Mouse (Mus musculus): ENCODE data around the gene Adra1b. TPM values are rescaled to one million over a fixed set of nuclear protein-coding genes. Genes with fewer than 3 reads are reported as not detected.

Gene Adra1b
- polyA plus RNA-seq, 1 experiment from 2014 or later, result 4.0 TPM

DNA sequence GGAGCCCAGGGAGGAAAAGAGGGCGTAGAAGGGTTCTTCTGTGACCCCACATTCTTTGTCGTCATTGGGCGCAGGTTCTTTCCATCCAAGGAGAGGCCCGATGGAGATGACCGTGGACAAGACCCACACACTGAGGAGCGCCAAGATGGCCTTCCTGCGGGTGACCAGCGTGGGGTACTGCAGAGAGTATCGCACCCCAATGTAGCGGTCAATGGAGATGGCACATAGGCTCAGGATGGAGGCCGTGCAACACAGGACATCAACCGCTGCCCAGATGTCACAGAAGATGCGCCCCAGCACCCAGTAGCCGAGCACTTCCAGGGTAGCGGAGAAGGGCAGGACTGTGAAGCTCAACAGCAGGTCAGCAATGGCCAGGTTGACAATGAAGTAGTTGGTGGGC is 65.6 kb downstream of the Adra1b start:
- peaks cover 4 to 18% of the 10 kb centered on the region in 2 experiments; a peak in 3 of 4 replicates for H3K4me1 ChIP-seq (ENCODE audit: control insufficient read depth in 2 of 2, insufficient read depth in 2 of 2, low read length in 2 of 2)
- peaks cover 16% of the 10 kb centered on the region for H3K27me3 ChIP-seq (ENCODE audit: control insufficient read depth, insufficient read depth, low read length)
- H3K9me3 ChIP-seq (ENCODE audit: control insufficient read depth, low read length), result no peaks in the 10 kb centered on the region
- peak overlapping the region; percentile 75 for H3K4me2 ChIP-seq (ENCODE audit: low read length)
- no peaks in the 10 kb centered on the region for H3K36me3 ChIP-seq (ENCODE audit: control insufficient read depth, insufficient read depth, low read length)
- WGBS, result 90% methylated on average over 15 of the region's 15 CpGs
- H3K4me3 ChIP-seq (ENCODE audit: control insufficient read depth in 1 of 2, insufficient read depth in 1 of 2, low read depth in 1 of 2, low read length in 2 of 2), result peak overlapping the region; percentile 67 to 84
- H3K27ac ChIP-seq (replicated peaks in 1 of 2; ENCODE audit: control insufficient read depth in 1 of 2, insufficient read depth in 1 of 2, low read depth in 2 of 2, low read length in 2 of 2), result peak overlapping the region in 1 of 2 experiments; percentile 71; a peak in 1 of 4 replicates
- H3K9ac ChIP-seq (ENCODE audit: low read length), result 0 out of 2 replicates have a peak overlapping the region, but pooled peaks have one; percentile 84
- ATAC-seq (ENCODE audit: insufficient number of reproducible peaks, insufficient read depth, low FRiP score, low read depth), result no peak; the same call in 1 of the 2 replicates

DNA sequence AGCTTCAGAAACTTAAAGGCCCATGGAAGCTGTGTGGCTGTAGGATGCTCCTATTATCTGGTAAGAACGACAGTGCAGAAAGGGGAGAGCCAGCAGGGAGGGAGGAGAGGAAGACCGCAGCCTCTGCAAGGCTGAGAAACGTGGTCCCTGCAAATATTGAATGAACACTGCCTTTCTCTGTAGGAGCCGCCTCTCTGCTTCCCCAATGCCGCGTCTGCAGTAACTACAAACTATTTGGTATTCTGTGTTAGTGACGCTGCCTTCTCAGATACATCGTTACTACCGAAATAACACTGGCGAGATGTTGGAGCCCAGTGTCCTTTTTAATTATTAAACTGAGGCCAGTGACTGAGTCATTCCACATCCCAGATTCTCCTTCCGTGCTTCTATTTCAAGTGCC is 66.5 kb downstream of the Adra1b start:
- H3K27ac ChIP-seq (replicated peaks in 1 of 2; ENCODE audit: control insufficient read depth in 1 of 2, insufficient read depth in 1 of 2, low read depth in 2 of 2, low read length in 2 of 2), result no peak overlapping the region
- peaks cover 16% of the 10 kb centered on the region for H3K27me3 ChIP-seq (ENCODE audit: control insufficient read depth, insufficient read depth, low read length)
- WGBS, result 43% methylated on average over 11 of the region's 11 CpGs
- peak overlapping the region; percentile 75 for H3K4me2 ChIP-seq (ENCODE audit: low read length)
- H3K9ac ChIP-seq (ENCODE audit: low read length), result peak overlapping the region; percentile 45; the same call in 1 of the 2 replicates
- peak overlapping the region; percentile 34 to 67 for H3K4me3 ChIP-seq (ENCODE audit: control insufficient read depth in 1 of 2, insufficient read depth in 1 of 2, low read depth in 1 of 2, low read length in 2 of 2)
- no peaks in the 10 kb centered on the region for H3K9me3 ChIP-seq (ENCODE audit: control insufficient read depth, low read length)
- no peaks in the 10 kb centered on the region for H3K36me3 ChIP-seq (ENCODE audit: control insufficient read depth, insufficient read depth, low read length)
- H3K4me1 ChIP-seq (ENCODE audit: control insufficient read depth in 2 of 2, insufficient read depth in 2 of 2, low read length in 2 of 2), result peaks cover 4 to 18% of the 10 kb centered on the region in 2 experiments; a peak in 3 of 4 replicates
- no peak for ATAC-seq (ENCODE audit: insufficient number of reproducible peaks, insufficient read depth, low FRiP score, low read depth)

DNA sequence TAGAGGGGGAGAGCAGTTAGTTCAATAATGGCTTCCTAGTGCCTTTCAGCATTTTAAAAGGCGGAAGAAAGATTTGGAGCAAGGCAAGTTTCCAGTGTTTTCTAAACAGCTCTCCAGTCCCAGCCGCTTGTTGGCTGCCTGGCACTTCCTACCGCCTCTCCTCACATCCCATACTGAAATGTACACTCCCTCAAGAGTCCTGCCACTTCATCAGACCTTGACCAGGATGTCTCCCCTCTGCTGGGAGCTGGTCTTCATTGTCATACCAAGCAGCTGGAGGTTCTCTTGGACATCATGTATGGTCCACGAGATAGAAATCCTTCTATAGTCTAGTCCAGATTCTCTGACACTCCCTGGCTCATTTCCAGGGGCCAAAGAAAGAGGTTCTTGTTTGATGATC is 69.5 kb downstream of the Adra1b start:
- Histone ChIP-seq H3K4me1 (ENCODE audit: control insufficient read depth in 2 of 2, insufficient read depth in 2 of 2, low read length in 2 of 2) (peaks cover 4 to 18% of the 10 kb centered on the region in 2 experiments; a peak in 3 of 4 replicates), H3K4me2 (ENCODE audit: low read length) (no peak overlapping the region), H3K36me3 (ENCODE audit: control insufficient read depth, insufficient read depth, low read length) (no peaks in the 10 kb centered on the region), H3K27ac (replicated peaks in 1 of 2; ENCODE audit: control insufficient read depth in 1 of 2, insufficient read depth in 1 of 2, low read depth in 2 of 2, low read length in 2 of 2) (no peak overlapping the region), H3K27me3 (ENCODE audit: control insufficient read depth, insufficient read depth, low read length) (peaks cover 16% of the 10 kb centered on the region), H3K9ac (ENCODE audit: low read length) (no peak overlapping the region), H3K4me3 (ENCODE audit: control insufficient read depth in 1 of 2, insufficient read depth in 1 of 2, low read depth in 1 of 2, low read length in 2 of 2) (no peak overlapping the region), H3K9me3 (ENCODE audit: control insufficient read depth, low read length) (no peaks in the 10 kb centered on the region)
- ATAC-seq (ENCODE audit: insufficient number of reproducible peaks, insufficient read depth, low FRiP score, low read depth), result no peak
- 68% methylated on average over 4 of the region's 4 CpGs for WGBS

DNA sequence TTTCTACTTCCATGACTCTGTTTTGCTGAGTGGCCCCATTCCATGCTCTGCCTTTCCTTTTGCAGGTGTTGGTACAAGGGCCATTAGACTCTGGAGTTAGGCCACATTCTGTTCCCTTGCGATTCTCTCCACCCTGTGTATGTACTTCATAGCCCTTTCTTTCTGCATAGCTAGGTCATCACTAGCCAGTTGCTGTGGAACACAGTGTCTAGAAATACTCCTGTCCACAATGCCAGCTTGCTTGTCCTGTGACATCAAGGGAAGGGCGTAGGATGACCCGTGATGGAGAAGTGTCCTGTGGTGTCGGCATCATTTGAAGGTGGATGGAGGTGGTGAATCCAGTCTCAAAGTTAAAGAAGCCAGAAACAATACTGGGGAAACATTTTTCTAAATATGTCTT is 74.2 kb downstream of the Adra1b start:
- Histone ChIP-seq H3K36me3 (ENCODE audit: control insufficient read depth, insufficient read depth, low read length) (no peaks in the 10 kb centered on the region), H3K4me2 (ENCODE audit: low read length) (no peak overlapping the region), H3K4me3 (ENCODE audit: control insufficient read depth in 1 of 2, insufficient read depth in 1 of 2, low read depth in 1 of 2, low read length in 2 of 2) (no peak overlapping the region), H3K27ac (replicated peaks in 1 of 2; ENCODE audit: control insufficient read depth in 1 of 2, insufficient read depth in 1 of 2, low read depth in 2 of 2, low read length in 2 of 2) (no peak overlapping the region), H3K9me3 (ENCODE audit: control insufficient read depth, low read length) (no peaks in the 10 kb centered on the region), H3K9ac (ENCODE audit: low read length) (no peak overlapping the region), H3K27me3 (ENCODE audit: control insufficient read depth, insufficient read depth, low read length) (no peaks in the 10 kb centered on the region), H3K4me1 (ENCODE audit: control insufficient read depth in 2 of 2, insufficient read depth in 2 of 2, low read length in 2 of 2) (peaks cover 5 to 14% of the 10 kb centered on the region in 2 experiments; a peak in 2 of 4 replicates)
- ATAC-seq (ENCODE audit: insufficient number of reproducible peaks, insufficient read depth, low FRiP score, low read depth), result no peak
- 92% methylated on average over 4 of the region's 4 CpGs for WGBS

DNA sequence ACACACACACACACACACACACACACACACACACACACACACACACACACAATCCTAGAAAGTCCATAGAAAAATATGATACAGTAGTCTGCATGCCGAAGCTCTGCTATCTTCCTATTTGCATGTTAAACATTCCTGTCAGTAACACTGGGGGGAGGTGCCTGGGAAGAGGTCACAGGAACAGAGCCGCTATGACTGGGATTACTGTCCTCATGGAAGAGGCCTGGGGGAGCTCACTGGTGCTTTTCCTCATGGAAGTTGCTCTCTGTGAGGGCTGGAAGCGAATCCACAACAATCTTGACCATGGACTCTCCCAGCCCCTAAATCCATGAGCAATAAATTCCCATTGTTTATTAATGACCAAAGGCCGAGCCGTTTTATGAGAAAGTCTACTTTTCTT is 77.7 kb downstream of the Adra1b start:
- 0 out of 2 replicates have a peak, but pooled peaks have one; percentile 51 for ATAC-seq (ENCODE audit: insufficient number of reproducible peaks, insufficient read depth, low FRiP score, low read depth)
- no peak overlapping the region for H3K4me2 ChIP-seq (ENCODE audit: low read length)
- 45% methylated on average over 5 of the region's 5 CpGs for WGBS

DNA sequence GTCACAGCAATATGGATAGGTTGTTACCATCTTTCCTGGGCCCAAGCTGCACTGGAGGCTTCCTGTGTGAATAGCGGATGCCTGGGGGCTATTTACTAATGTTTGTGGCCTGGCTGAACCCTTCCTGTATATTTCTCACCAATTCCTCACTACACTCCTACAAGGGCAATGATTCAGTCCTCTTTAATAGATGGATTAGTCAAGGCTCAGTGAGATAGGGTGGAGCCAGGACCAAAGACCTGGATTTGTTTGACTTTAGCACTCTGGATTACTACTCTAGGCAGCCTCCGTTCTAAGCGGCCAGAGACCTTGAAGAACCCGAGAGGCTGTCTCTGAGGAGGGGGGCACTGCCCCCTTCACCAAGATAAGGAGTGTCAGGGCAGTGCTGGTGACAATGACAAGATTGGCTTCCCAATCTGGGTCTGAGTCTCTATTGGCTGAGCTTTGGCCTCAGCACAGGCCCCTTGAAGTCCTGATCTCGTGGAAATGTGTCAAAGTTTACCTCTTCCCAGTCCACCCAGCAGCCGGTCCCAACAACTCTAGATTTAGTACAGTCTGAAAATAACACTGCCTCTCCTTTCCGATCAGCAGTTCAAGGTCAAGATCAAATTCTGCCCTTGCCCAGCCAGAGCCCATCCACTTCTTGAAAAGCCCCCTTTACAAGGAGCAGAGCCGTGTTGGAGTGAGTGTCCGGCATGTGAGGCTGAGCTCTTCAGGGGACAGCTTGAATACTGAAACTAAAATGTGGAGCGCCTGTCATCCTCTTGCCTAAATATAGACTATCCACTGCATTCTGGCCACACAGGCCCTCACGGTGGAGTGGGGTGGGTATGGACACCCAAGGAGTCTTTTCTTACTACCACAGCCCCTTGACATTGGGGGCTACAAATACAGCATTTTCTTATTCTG is 80.2 kb downstream of the Adra1b start:
- ATAC-seq (ENCODE audit: insufficient number of reproducible peaks, insufficient read depth, low FRiP score, low read depth), result peak; percentile 64
- Histone ChIP-seq H3K4me2 (ENCODE audit: low read length) (peak overlapping the region; percentile 33), H3K4me3 (ENCODE audit: control insufficient read depth in 1 of 2, insufficient read depth in 1 of 2, low read depth in 1 of 2, low read length in 2 of 2) (0 out of 4 replicates have a peak overlapping the region, but pooled peaks of 1 of the 2 experiments have one; percentile 8), H3K9ac (ENCODE audit: low read length) (peak overlapping the region; percentile 22), H3K27me3 (ENCODE audit: control insufficient read depth, insufficient read depth, low read length) (no peaks in the 10 kb centered on the region), H3K27ac (replicated peaks in 1 of 2; ENCODE audit: control insufficient read depth in 1 of 2, insufficient read depth in 1 of 2, low read depth in 2 of 2, low read length in 2 of 2) (peak overlapping the region; percentile 87 to 97), H3K36me3 (ENCODE audit: control insufficient read depth, insufficient read depth, low read length) (no peaks in the 10 kb centered on the region), H3K4me1 (ENCODE audit: control insufficient read depth in 2 of 2, insufficient read depth in 2 of 2, low read length in 2 of 2) (peaks cover 20 to 27% of the 10 kb centered on the region in 2 experiments), H3K9me3 (ENCODE audit: control insufficient read depth, low read length) (no peaks in the 10 kb centered on the region)
- 23% methylated on average over 11 of the region's 11 CpGs for WGBS

More for the DNA sequence above, 77.7 kb downstream of the Adra1b start:
- Histone ChIP-seq H3K4me3 (ENCODE audit: control insufficient read depth in 1 of 2, insufficient read depth in 1 of 2, low read depth in 1 of 2, low read length in 2 of 2) (no peak overlapping the region), H3K4me1 (ENCODE audit: control insufficient read depth in 2 of 2, insufficient read depth in 2 of 2, low read length in 2 of 2) (peaks cover 20 to 27% of the 10 kb centered on the region in 2 experiments), H3K9ac (ENCODE audit: low read length) (no peak overlapping the region), H3K27ac (replicated peaks in 1 of 2; ENCODE audit: control insufficient read depth in 1 of 2, insufficient read depth in 1 of 2, low read depth in 2 of 2, low read length in 2 of 2) (peak overlapping the region; percentile 19 to 50; a peak in 2 of 4 replicates), H3K27me3 (ENCODE audit: control insufficient read depth, insufficient read depth, low read length) (no peaks in the 10 kb centered on the region), H3K36me3 (ENCODE audit: control insufficient read depth, insufficient read depth, low read length) (no peaks in the 10 kb centered on the region), H3K9me3 (ENCODE audit: control insufficient read depth, low read length) (no peaks in the 10 kb centered on the region)

DNA sequence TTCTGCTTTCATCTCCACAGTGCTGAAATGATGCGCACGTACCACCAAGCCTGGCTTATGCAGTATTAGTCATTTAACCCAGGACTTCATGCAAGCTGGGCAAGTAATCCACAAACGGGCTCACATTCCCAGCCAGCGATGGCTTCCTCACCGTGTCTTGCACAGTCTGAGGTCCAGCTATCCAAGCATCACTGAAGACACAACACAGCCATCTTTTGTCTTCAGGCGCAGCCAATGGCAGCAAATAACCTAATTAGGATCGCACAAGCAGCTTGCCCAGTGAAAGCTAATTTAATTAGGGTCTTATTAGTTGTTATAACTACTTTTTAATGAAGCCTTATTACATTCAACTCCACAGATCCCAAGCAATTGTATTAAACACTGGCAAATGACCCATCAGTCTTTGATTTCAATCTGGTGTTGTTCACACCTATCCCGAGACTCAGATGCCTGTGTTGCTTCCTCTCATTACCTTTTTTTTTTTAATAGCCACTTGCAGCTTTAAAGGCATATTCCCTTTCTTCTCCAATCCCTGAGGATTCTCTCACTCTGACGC is 83.6 kb downstream of the Adra1b start:
- H3K36me3 ChIP-seq (ENCODE audit: control insufficient read depth, insufficient read depth, low read length), result no peaks in the 10 kb centered on the region
- no peak overlapping the region for H3K4me2 ChIP-seq (ENCODE audit: low read length)
- 71% methylated on average over 9 of the region's 9 CpGs for WGBS
- no peak overlapping the region for H3K9ac ChIP-seq (ENCODE audit: low read length)
- no peak overlapping the region for H3K27ac ChIP-seq (replicated peaks in 1 of 2; ENCODE audit: control insufficient read depth in 1 of 2, insufficient read depth in 1 of 2, low read depth in 2 of 2, low read length in 2 of 2)
- H3K4me3 ChIP-seq (ENCODE audit: control insufficient read depth in 1 of 2, insufficient read depth in 1 of 2, low read depth in 1 of 2, low read length in 2 of 2), result no peak overlapping the region
- H3K27me3 ChIP-seq (ENCODE audit: control insufficient read depth, insufficient read depth, low read length), result no peaks in the 10 kb centered on the region
- no peak for ATAC-seq (ENCODE audit: insufficient number of reproducible peaks, insufficient read depth, low FRiP score, low read depth)
- peaks cover 18% of the 10 kb centered on the region in 2 experiments for H3K4me1 ChIP-seq (ENCODE audit: control insufficient read depth in 2 of 2, insufficient read depth in 2 of 2, low read length in 2 of 2)
- no peaks in the 10 kb centered on the region for H3K9me3 ChIP-seq (ENCODE audit: control insufficient read depth, low read length)

Measured in heart, embryonic 14.5 days (tissue).